11 mouse cellular contexts compared by ENCODE assay signal in the genomic region with DNA sequence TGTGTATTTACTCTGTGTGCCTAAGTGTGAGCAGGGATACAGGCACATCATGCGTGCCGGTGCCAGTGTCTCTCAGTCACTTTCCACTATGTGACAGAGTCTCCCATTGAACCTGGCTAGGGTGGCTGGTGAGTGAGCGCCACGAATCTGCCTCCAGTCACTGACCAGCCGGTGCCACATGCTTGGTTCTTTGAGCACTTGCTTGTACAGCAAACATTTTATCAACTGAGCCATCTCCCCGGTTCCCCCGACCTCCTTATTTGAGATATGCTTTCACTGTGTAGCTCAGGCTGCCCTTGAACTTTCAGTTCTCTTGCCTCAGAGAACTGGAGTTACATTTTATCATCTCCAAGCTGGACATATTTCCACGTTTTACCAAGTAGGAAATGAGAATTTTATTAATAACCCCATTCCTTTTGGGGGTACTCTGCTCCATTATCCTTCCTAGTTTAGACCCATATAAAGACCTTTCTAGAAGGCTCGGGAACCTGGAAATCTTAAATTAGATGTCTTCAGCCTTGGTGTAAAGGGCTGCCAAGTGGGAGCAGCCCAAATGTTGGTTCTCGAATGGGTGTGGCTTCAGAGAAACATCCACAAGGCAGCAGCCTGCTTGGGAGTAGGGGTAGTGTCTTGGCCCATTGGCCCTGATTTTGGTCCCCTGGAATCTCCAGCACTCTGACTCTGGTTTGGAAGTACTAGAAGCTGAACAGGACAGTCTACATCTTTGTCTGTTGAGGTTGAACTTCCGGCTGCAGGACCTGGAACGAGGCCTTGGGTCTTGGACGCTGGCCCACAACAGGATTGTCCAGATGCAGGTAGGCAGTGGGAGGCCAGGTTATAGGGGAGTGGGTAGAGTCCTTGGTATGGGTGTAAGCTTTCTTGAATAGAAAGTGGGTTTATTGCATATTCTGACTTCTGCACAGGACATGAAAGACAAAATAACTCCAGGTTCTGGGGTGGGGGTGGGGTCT. TPM values are rescaled to one million over a fixed set of nuclear protein-coding genes. Genes with fewer than 3 reads are reported as not detected.
DNase-seq lines count a peak whose midpoint lies in the region; ATAC-seq lines count a peak whose summit lies in the region.
"Had no signal": no experiment of that assay in that cellular context is flagged by ENCODE, and none has a peak within 500 bp of the region (broad histone marks: within the 10 kb centered on the region; RNA-seq: fewer than 3 reads in every experiment).

No protein-coding gene starts in this region.

- no peaks in the 10 kb centered on the region for H3K9me3 ChIP-seq in kidney, embryonic 14.5 days (ENCODE audit: control insufficient read depth, low read length)
- H3K9me3 ChIP-seq in embryonic facial prominence, embryonic 12.5 days, result no peaks in the 10 kb centered on the region
- H3K9me3 ChIP-seq in liver, embryonic 13.5 days (replicated peaks), result no peaks in the 10 kb centered on the region

- H3K4me2 ChIP-seq in kidney, embryonic 14.5 days (replicated peaks; ENCODE audit: low read depth, low read length), result peak overlapping the region; percentile 51
- H3K4me2 ChIP-seq in embryonic facial prominence, embryonic 12.5 days (replicated peaks), result peak overlapping the region; percentile 71
- H3K4me2 ChIP-seq in liver, embryonic 13.5 days, result peak overlapping the region; percentile 45; the same call in 1 of the 2 replicates

- H3K4me1 ChIP-seq in kidney, embryonic 14.5 days (ENCODE audit: control insufficient read depth, insufficient read depth, low read length), result peaks cover 10% of the 10 kb centered on the region; the same call in 1 of the 2 replicates
- H3K4me1 ChIP-seq in embryonic facial prominence, embryonic 12.5 days, result peaks cover 21% of the 10 kb centered on the region
- H3K4me1 ChIP-seq in liver, embryonic 13.5 days (replicated peaks), result peaks cover 27% of the 10 kb centered on the region

- ATAC-seq in kidney, embryonic 14.5 days (ENCODE audit: low FRiP score, low TSS enrichment), result no peak
- ATAC-seq in embryonic facial prominence, embryonic 12.5 days (ENCODE audit: insufficient number of reproducible peaks, insufficient read depth, low FRiP score, low TSS enrichment), result no peak
- ATAC-seq in liver, embryonic 13.5 days (ENCODE audit: low read depth), result no peak

- peak overlapping the region; percentile 43 for H3K4me3 ChIP-seq in kidney, embryonic 14.5 days (ENCODE audit: low read length)
- peak overlapping the region; percentile 52 for H3K4me3 ChIP-seq in embryonic facial prominence, embryonic 12.5 days
- peak overlapping the region; percentile 40; the same call in 1 of the 2 replicates for H3K4me3 ChIP-seq in liver, embryonic 13.5 days (replicated peaks)
- H3K4me3 ChIP-seq: layer of hippocampus, adult 2 months had no signal

- 69% methylated on average over 13 of the region's 13 CpGs for WGBS in kidney, embryonic 14.5 days
- WGBS in embryonic facial prominence, embryonic 12.5 days, result 70% methylated on average over 13 of the region's 13 CpGs
- 53% methylated on average over 13 of the region's 13 CpGs for WGBS in liver, embryonic 13.5 days (ENCODE audit: insufficient replicate concordance)

- H3K36me3 ChIP-seq in kidney, embryonic 14.5 days (ENCODE audit: control insufficient read depth, insufficient read depth, low read length), result peaks cover 4% of the 10 kb centered on the region; the same call in 1 of the 2 replicates
- H3K36me3 ChIP-seq in embryonic facial prominence, embryonic 12.5 days, result peaks cover 24% of the 10 kb centered on the region
- 0 out of 2 replicates have a peak, but pooled peaks cover 3% of the 10 kb centered on the region for H3K36me3 ChIP-seq in liver, embryonic 13.5 days

- H3K9ac ChIP-seq in kidney, embryonic 14.5 days (ENCODE audit: low read depth, low read length), result peak overlapping the region; percentile 58
- H3K9ac ChIP-seq in embryonic facial prominence, embryonic 12.5 days, result no peak overlapping the region; the same call in 1 of the 2 replicates
- no peak overlapping the region for H3K9ac ChIP-seq in liver, embryonic 13.5 days

- no peak overlapping the region for H3K27ac ChIP-seq in kidney, embryonic 14.5 days (ENCODE audit: low read depth, low read length)
- 0 out of 2 replicates have a peak overlapping the region, but pooled peaks have one; percentile 81 for H3K27ac ChIP-seq in embryonic facial prominence, embryonic 12.5 days
- H3K27ac ChIP-seq in liver, embryonic 13.5 days, result no peak overlapping the region
- H3K27ac ChIP-seq: layer of hippocampus, adult 2 months had no signal

- DNase-seq in adrenal gland, postnatal 14 days, result peak; percentile 38
- no peak for DNase-seq in adrenal gland, postnatal 25 days
- DNase-seq in kidney, postnatal 4 days, result no peak
- no peak for DNase-seq in liver, embryonic 13.5 days
- DNase-seq in gastrocnemius, postnatal 10 days, result no peak
- DNase-seq in layer of hippocampus, adult 11-12 months (ENCODE audit: low spot score), result no peak
- DNase-seq: embryo, embryonic 11 days; lung, postnatal 10 days had no signal

- no peaks in the 10 kb centered on the region for H3K27me3 ChIP-seq in kidney, embryonic 14.5 days (ENCODE audit: control insufficient read depth, insufficient read depth, low read length)
- no peaks in the 10 kb centered on the region for H3K27me3 ChIP-seq in embryonic facial prominence, embryonic 12.5 days
- H3K27me3 ChIP-seq in liver, embryonic 13.5 days, result no peaks in the 10 kb centered on the region

RNA-seq across cellular contexts. Expression of gene Syne4, which starts 1.2 kb away (rescaled TPM):
- 23.5 and 30.2 TPM in 2 replicates for total RNA-seq in adrenal gland, postnatal 14 days (2021)
- total RNA-seq in adrenal gland, postnatal 25 days (2021), result 29.0 and 41.3 TPM in 2 replicates
- polyA plus RNA-seq in kidney, embryonic 14.5 days (2014; fragmentation: Nextera tagmentation; extraction: Ambion mirVana), result 43.5 and 72.9 TPM in 2 replicates
- 94.9 and 101 TPM in 2 replicates for polyA plus RNA-seq in embryonic facial prominence, embryonic 12.5 days (2016; fragmentation: Nextera tagmentation; extraction: Ambion mirVana)
- polyA plus RNA-seq in liver, embryonic 13.5 days (2015; fragmentation: Nextera tagmentation; extraction: Ambion mirVana), result 6.1 and 8.8 TPM in 2 replicates
- total RNA-seq in gastrocnemius, postnatal 10 days (2021), result 1 to 10 TPM; 1.8 TPM

RNA-seq across cellular contexts. Expression of gene E130208F15Rik, which starts 5.7 kb away (rescaled TPM):
- 2.2 and 3.6 TPM in 2 replicates for total RNA-seq in adrenal gland, postnatal 14 days (2021)
- total RNA-seq in adrenal gland, postnatal 25 days (2021), result 1.5 and 2.0 TPM in 2 replicates
- not detected in 2 replicates for polyA plus RNA-seq in kidney, embryonic 14.5 days (2014; fragmentation: Nextera tagmentation; extraction: Ambion mirVana)
- 0.87 and 2.9 TPM in 2 replicates for polyA plus RNA-seq in embryonic facial prominence, embryonic 12.5 days (2016; fragmentation: Nextera tagmentation; extraction: Ambion mirVana)
- 1.3 and 1.8 TPM in 2 replicates for polyA plus RNA-seq in liver, embryonic 13.5 days (2015; fragmentation: Nextera tagmentation; extraction: Ambion mirVana)
- 1 to 10 TPM; 1.0 to 1.2 TPM for total RNA-seq in gastrocnemius, postnatal 10 days (2021)

RNA-seq across cellular contexts. Expression of gene Alkbh6, which starts 7.3 kb away (rescaled TPM):
- 51.4 and 56.3 TPM in 2 replicates for total RNA-seq in adrenal gland, postnatal 14 days (2021)
- total RNA-seq in adrenal gland, postnatal 25 days (2021), result 51.6 and 59.2 TPM in 2 replicates
- 85.5 and 112 TPM in 2 replicates for polyA plus RNA-seq in kidney, embryonic 14.5 days (2014; fragmentation: Nextera tagmentation; extraction: Ambion mirVana)
- 88.6 and 92.2 TPM in 2 replicates for polyA plus RNA-seq in embryonic facial prominence, embryonic 12.5 days (2016; fragmentation: Nextera tagmentation; extraction: Ambion mirVana)
- 17.2 and 18.9 TPM in 2 replicates for polyA plus RNA-seq in liver, embryonic 13.5 days (2015; fragmentation: Nextera tagmentation; extraction: Ambion mirVana)
- 10 to 100 TPM; 18.3 to 18.6 TPM for total RNA-seq in gastrocnemius, postnatal 10 days (2021)

RNA-seq across cellular contexts. Expression of gene Sdhaf1, which starts 7.9 kb away (rescaled TPM):
- total RNA-seq in adrenal gland, postnatal 14 days (2021), result 15.0 and 19.6 TPM in 2 replicates
- 13.1 and 14.1 TPM in 2 replicates for total RNA-seq in adrenal gland, postnatal 25 days (2021)
- 20.6 and 21.5 TPM in 2 replicates for polyA plus RNA-seq in kidney, embryonic 14.5 days (2014; fragmentation: Nextera tagmentation; extraction: Ambion mirVana)
- polyA plus RNA-seq in embryonic facial prominence, embryonic 12.5 days (2016; fragmentation: Nextera tagmentation; extraction: Ambion mirVana), result 21.8 and 23.4 TPM in 2 replicates
- 6.4 and 6.6 TPM in 2 replicates for polyA plus RNA-seq in liver, embryonic 13.5 days (2015; fragmentation: Nextera tagmentation; extraction: Ambion mirVana)
- total RNA-seq in gastrocnemius, postnatal 10 days (2021), result 10 to 100 TPM; 10.3 to 11.5 TPM

RNA-seq across cellular contexts. Expression of gene Clip3, which starts 24.3 kb away (rescaled TPM):
- 26.9 and 44.7 TPM in 2 replicates for total RNA-seq in adrenal gland, postnatal 14 days (2021)
- total RNA-seq in adrenal gland, postnatal 25 days (2021), result 21.1 and 29.5 TPM in 2 replicates
- polyA plus RNA-seq in kidney, embryonic 14.5 days (2014; fragmentation: Nextera tagmentation; extraction: Ambion mirVana), result 30.7 and 51.1 TPM in 2 replicates
- 54.0 and 55.1 TPM in 2 replicates for polyA plus RNA-seq in embryonic facial prominence, embryonic 12.5 days (2016; fragmentation: Nextera tagmentation; extraction: Ambion mirVana)
- polyA plus RNA-seq in liver, embryonic 13.5 days (2015; fragmentation: Nextera tagmentation; extraction: Ambion mirVana), result 1.4 and 1.7 TPM in 2 replicates
- total RNA-seq in gastrocnemius, postnatal 10 days (2021), result 10 to 100 TPM; 22.2 to 26.5 TPM
